Mouse (Mus musculus) hindbrain, embryonic 16.5 days (tissue): Measurements from ENCODE around the gene Rims4. TPM values are rescaled to one million over a fixed set of nuclear protein-coding genes. Genes with fewer than 3 reads are reported as not detected.

ENCODE experiments used
- ATAC-seq: fragments of 200-750 bp; cut with Nextera tagmentation; 2 replicates; pipeline ENCODE4 v1.8.0; 2017; ENCODE audit warnings: moderate TSS enrichment, moderate library complexity
- H3K27ac ChIP-seq: fragments of 300-500 bp; sonication (generic); 2 replicates; pipeline ENCODE4 v1.5.1; 2014; ENCODE audit warnings: low read depth, mild to moderate bottlenecking, control low read depth, low read length, moderate library complexity
- H3K27me3 ChIP-seq: fragments of 300-500 bp; sonication (generic); replicated peaks from 2 replicates; pipeline ENCODE4 v1.6.1; 2014; ENCODE audit warnings: low read length; ENCODE audit not compliant: control insufficient read depth, insufficient read depth
- H3K36me3 ChIP-seq: fragments of 300-500 bp; sonication (generic); 2 replicates; pipeline ENCODE4 v1.6.1; 2014; ENCODE audit warnings: mild to moderate bottlenecking, low read length, moderate library complexity, mixed read lengths; ENCODE audit not compliant: control insufficient read depth, insufficient read depth
- H3K4me1 ChIP-seq: fragments of 300-500 bp; sonication (generic); 2 replicates; pipeline ENCODE4 v1.6.1; 2014; ENCODE audit warnings: low read depth, low read length; ENCODE audit not compliant: control insufficient read depth, insufficient read depth
- H3K4me2 ChIP-seq: fragments of 300-500 bp; sonication (generic); 2 replicates; pipeline ENCODE4 v1.6.1; 2014; ENCODE audit warnings: mild to moderate bottlenecking, low read length, control low read depth, moderate library complexity
- H3K4me3 ChIP-seq: fragments of 300-500 bp; sonication (generic); 2 replicates; pipeline ENCODE4 v1.5.1; 2014; ENCODE audit warnings: mild to moderate bottlenecking, low read length, control low read depth, moderate library complexity
- H3K9ac ChIP-seq: fragments of 300-500 bp; sonication (generic); 2 replicates; pipeline ENCODE4 v1.6.1; 2014; ENCODE audit warnings: low read depth, mild to moderate bottlenecking, control low read depth, low read length, moderate library complexity
- H3K9me3 ChIP-seq: fragments of 300-500 bp; sonication (generic); 2 replicates; pipeline ENCODE4 v1.6.1; 2014; ENCODE audit warnings: mild to moderate bottlenecking, low read length, moderate library complexity; ENCODE audit not compliant: control insufficient read depth
- WGBS: fragments of 180-500 bp; shearing (Covaris S2); extraction: QIAGEN DNeasy Blood & Tissue Kit; methylation state at CpG from one replicate; pipeline ENCODE4 v1.1.7; 2014; 5-methylcytosine and 5-hydroxymethylcytosine counted together
- polyA plus RNA-seq: library from polyadenylated mRNA; unstranded; fragments of >200 nt; fragmentation: Nextera tagmentation; extraction: Ambion mirVana; gene quantifications from 2 replicates; pipeline ENCODE4 v1.2.1, GENCODE M21; 2015

The Rims4 gene
- polyA plus RNA-seq, 1 experiment from 2014 or later: 7.9 TPM

DNA sequence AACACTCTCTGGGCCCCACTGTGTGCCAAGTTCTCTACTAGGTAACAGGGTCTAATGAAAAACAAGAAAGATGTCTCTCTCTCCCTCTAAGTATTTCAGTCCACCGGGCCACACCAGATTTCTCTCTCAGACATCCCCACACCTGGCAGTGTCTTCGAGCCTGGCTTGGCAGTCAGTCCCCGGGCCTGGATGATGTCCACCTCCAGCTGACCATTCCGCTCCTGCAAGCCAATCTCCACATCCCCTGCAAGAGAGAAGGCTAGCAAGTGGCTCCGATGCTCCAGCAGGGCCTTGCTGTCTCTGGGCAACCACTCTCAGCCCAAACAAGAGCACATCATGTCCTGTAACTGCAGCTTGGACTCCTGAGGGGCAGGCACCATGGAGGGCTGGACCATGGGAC is 53.2 kb downstream of the Rims4 start:
- Histone ChIP-seq H3K9ac (no peak overlapping the region), H3K4me2 (no peak overlapping the region), H3K4me3 (no peak overlapping the region), H3K27ac (no peak overlapping the region), H3K4me1 (peaks cover 4% of the 10 kb centered on the region; the same call in 1 of the 2 replicates), H3K27me3 (no peaks in the 10 kb centered on the region), H3K36me3 (0 out of 2 replicates have a peak, but pooled peaks cover 8% of the 10 kb centered on the region), H3K9me3 (no peaks in the 10 kb centered on the region)
- no peak for ATAC-seq
- WGBS: 89% methylated on average over 5 of the region's 5 CpGs

DNA sequence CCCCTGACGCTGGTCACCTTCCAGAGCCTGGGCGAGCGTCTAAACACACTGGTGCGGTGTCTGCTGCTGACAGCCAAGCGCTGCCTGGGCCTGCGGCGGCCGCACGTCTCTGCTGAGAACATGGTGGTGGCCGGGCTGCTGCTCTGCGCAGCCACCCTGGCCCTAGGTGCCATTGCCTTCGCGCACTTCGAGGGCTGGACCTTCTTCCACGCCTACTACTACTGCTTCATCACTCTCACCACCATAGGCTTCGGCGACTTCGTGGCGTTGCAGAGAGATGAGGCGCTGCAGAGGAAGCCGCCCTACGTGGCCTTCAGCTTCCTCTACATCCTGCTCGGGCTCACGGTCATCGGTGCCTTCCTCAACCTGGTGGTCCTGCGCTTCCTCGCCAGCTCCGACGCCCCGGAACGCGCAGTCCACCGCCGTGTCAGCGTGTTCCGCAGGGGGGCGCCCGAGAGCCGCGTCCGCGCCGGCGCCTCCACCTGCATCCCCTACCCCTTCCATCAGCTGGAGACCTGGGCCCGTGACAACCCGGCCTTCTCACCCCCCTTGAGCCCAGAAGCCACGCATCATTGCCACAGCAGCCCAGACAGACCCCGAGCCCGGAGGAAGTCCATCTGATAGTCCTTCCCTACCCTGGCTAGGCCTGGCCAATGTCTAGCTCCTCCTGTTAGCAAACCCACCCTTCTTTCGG is 60.1 kb downstream of the Rims4 start:
- peak; percentile 78 for ATAC-seq
- WGBS: 15% methylated on average over 50 of the region's 50 CpGs
- Histone ChIP-seq H3K9me3 (no peaks in the 10 kb centered on the region), H3K4me1 (peaks cover 6% of the 10 kb centered on the region; the same call in 1 of the 2 replicates), H3K27ac (no peak overlapping the region), H3K4me2 (peak overlapping the region; percentile 49), H3K9ac (peak overlapping the region; percentile 34), H3K27me3 (peaks cover 37% of the 10 kb centered on the region), H3K4me3 (peak overlapping the region; percentile 9; the same call in 1 of the 2 replicates), H3K36me3 (0 out of 2 replicates have a peak, but pooled peaks cover 6% of the 10 kb centered on the region)

DNA sequence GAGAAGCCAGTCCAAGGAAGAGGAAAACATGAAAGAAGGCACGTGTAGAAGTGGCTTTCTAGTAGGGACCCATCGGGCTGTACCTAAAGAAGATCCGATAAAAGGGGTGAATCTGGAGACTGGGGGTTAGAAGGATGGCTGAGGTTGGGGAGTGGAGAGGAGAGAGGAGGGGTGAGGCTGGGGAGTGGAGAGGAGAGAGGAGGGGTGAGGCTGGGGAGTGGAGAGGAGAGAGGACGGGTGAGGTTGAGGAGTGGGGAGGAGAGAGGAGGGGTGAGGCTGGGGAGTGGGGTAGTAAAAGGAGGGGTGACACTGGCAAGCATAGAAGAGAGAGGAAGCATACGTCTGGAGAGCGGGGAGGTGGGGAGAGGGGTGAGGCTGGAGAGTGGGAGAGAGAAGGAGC is 61.2 kb downstream of the Rims4 start:
- peaks cover 44% of the 10 kb centered on the region for H3K27me3 ChIP-seq
- no peaks in the 10 kb centered on the region for H3K9me3 ChIP-seq
- no peak overlapping the region for H3K4me3 ChIP-seq
- peaks cover 6% of the 10 kb centered on the region; the same call in 1 of the 2 replicates for H3K4me1 ChIP-seq
- no peak overlapping the region for H3K4me2 ChIP-seq
- H3K27ac ChIP-seq: no peak overlapping the region
- ATAC-seq: no peak
- no peak overlapping the region for H3K9ac ChIP-seq
- WGBS: 83% methylated on average over 6 of the region's 6 CpGs
- H3K36me3 ChIP-seq: no peaks in the 10 kb centered on the region

DNA sequence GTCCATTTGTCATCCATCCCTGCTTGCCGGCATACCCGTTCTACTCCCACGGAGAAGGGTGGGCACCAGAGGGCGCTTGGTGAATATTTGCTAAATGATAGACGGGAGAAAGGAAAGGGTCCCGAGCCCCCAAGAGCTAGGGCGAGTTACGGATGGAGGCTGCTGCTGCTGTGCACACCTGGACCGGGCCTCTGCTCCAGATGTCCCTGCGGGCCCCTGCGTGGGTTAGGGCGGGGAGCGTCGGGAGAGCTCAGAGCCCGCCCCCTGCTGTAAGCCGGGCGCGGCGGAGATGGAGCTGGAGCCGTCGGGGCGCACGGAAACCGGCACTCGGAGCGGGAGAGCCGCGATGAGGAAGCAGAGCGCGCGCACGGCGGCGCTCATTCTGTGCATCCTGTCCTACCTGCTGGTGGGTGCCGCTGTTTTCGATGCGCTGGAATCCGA is 65.0 kb downstream of the Rims4 start, which contains the start of gene Kcnk15:
TSS of gene Kcnk15 (plus strand) at position 191 of the 441 bp plus-strand sequence.
- no peak for ATAC-seq
- H3K9ac ChIP-seq: peak within 1 kb of the TSS; percentile 38; the same call in 1 of the 2 replicates

DNA sequence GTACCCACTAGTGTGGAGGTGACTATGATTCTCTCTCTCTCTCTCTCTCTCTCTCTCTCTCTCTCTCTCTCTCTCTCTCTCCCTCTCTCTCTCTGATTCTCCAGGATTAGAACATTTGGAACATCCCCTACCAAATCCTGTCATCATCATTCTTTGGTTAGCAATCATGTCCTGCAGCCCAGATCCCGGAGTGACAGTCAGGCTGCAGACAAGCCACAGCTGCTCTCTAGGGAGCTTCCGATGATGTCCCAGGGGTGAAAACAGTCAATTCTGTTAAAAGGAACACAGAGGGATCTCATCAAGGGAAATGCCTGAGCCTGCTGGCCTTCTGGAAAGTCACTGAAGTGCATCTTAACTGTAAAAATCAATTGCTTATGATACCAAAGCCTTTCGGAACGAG is 76.4 kb downstream of the Rims4 start:
- no peak for ATAC-seq
- Histone ChIP-seq H3K36me3 (no peaks in the 10 kb centered on the region), H3K4me2 (no peak overlapping the region), H3K4me1 (no peaks in the 10 kb centered on the region), H3K4me3 (no peak overlapping the region), H3K9me3 (no peaks in the 10 kb centered on the region), H3K27me3 (no peaks in the 10 kb centered on the region), H3K9ac (no peak overlapping the region), H3K27ac (no peak overlapping the region)
- WGBS: 66% methylated on average over 4 of the region's 4 CpGs

More for the DNA sequence above, 65.0 kb downstream of the Rims4 start, which contains the start of gene Kcnk15:
- Histone ChIP-seq H3K9me3 (no peaks in the 10 kb centered on the region), H3K4me1 (peaks cover 6% of the 10 kb centered on the region; the same call in 1 of the 2 replicates), H3K27ac (no peak within 1 kb of the TSS), H3K27me3 (peaks cover 60% of the 10 kb centered on the region), H3K4me2 (peak within 1 kb of the TSS; percentile 48), H3K4me3 (peak within 1 kb of the TSS; percentile 35), H3K36me3 (no peaks in the 10 kb centered on the region)
- 1% methylated on average over 34 of the region's 38 CpGs for WGBS

DNA sequence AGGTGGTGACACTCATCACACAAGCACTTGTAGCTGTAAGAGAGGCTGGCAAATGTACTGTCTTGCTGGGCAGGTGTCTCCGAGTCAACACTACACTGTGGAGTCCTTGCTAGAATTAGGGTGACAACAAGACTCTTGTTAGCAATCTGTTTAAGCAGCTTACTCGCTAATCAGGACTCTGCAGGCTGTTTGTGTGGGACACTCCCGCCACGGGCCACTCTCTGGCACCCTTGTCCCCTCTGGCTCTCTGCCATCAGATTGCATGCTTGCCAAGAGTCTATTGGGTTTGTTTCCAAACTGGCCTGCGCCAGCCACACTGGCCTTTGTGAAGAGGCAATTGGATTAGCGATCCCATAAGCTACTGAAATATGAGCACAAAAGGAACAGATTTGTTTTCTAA is 79.0 kb downstream of the Rims4 start:
- Histone ChIP-seq H3K4me1 (no peaks in the 10 kb centered on the region), H3K4me2 (no peak overlapping the region), H3K27ac (no peak overlapping the region), H3K36me3 (no peaks in the 10 kb centered on the region), H3K27me3 (no peaks in the 10 kb centered on the region), H3K9me3 (0 out of 2 replicates have a peak, but pooled peaks cover 2% of the 10 kb centered on the region), H3K9ac (no peak overlapping the region), H3K4me3 (no peak overlapping the region)
- peak; percentile 71 for ATAC-seq
- 36% methylated on average over 6 of the region's 6 CpGs for WGBS

DNA sequence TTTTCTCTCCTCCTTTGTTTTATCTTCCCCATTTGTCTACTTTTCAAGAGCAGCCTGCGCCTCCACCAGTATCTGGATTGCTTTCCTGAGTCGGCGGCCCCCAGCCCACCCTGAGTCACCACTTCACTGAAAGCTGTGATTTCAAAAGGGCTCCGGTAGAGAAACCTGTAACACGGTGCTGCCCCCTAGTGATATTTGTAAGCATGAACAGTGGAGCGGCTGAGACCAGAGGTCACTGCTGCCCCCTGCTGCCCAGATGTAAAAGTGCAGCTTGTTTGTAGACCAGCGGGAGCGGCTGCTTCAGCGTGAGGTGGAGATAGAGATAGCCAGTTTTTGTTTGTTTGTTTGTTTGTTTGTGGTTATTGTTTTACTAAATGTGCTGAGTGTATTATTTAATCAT is 80.4 kb downstream of the Rims4 start:
- Histone ChIP-seq H3K4me3 (no peak overlapping the region), H3K4me1 (no peaks in the 10 kb centered on the region), H3K27me3 (no peaks in the 10 kb centered on the region), H3K9ac (no peak overlapping the region), H3K9me3 (0 out of 2 replicates have a peak, but pooled peaks cover 2% of the 10 kb centered on the region), H3K27ac (no peak overlapping the region), H3K4me2 (no peak overlapping the region), H3K36me3 (no peaks in the 10 kb centered on the region)
- peak; percentile 70 for ATAC-seq
- WGBS: 29% methylated on average over 9 of the region's 9 CpGs

DNA sequence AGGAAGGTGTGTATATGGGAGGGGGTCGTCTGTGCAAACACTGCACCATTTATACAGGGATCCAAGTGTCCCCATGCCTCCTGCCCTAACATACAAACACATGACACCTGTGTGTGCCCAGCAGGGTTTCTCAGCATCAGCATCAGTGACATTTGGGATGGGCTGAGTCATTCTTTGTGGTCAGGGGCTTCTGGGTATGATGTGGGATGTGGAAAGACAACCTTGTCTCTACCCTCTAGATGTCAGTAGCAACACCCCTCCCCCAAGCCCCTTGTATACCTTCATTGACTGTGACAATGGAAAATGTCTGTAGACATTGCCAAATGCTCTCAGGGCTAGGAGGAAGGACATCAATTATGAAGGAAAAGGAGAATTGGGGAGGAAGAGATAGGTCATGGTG is 87.3 kb downstream of the Rims4 start:
- Histone ChIP-seq H3K9me3 (no peaks in the 10 kb centered on the region), H3K36me3 (no peaks in the 10 kb centered on the region), H3K27me3 (no peaks in the 10 kb centered on the region), H3K4me3 (no peak overlapping the region), H3K4me1 (no peaks in the 10 kb centered on the region), H3K9ac (no peak overlapping the region), H3K4me2 (no peak overlapping the region), H3K27ac (no peak overlapping the region)
- WGBS: 50% methylated on average over 1 of the region's 1 CpGs
- no peak for ATAC-seq

DNA sequence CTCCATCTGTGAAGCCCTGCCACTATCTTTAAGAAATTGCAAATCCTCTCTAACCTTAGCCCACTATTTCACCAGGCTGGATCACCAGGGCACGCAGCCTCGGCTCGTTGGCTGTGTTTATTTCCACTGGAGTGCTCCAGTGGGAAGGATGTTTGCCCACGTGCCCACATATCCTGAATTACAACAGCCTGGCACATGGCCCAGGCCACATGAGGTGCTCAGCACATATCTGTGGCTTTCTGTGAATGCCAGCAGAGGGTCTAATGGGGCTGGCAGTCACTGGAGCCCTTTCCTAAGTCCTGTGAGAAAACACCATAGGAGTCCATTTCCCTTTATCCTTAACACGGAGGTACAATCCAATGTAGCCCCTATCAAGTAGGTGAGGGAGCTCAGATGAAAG is 92.0 kb downstream of the Rims4 start:
- H3K9me3 ChIP-seq: no peaks in the 10 kb centered on the region
- WGBS: 51% methylated on average over 5 of the region's 5 CpGs
- no peak overlapping the region for H3K27ac ChIP-seq
- H3K27me3 ChIP-seq: no peaks in the 10 kb centered on the region
- H3K36me3 ChIP-seq: no peaks in the 10 kb centered on the region
- no peak overlapping the region for H3K4me2 ChIP-seq
- ATAC-seq: no peak
- H3K4me1 ChIP-seq: no peaks in the 10 kb centered on the region
- H3K9ac ChIP-seq: no peak overlapping the region
- H3K4me3 ChIP-seq: no peak overlapping the region
